Mouse (Mus musculus): ENCODE results near the gene Zfp385b. TPM values are rescaled to one million over a fixed set of nuclear protein-coding genes. Genes with fewer than 3 reads are reported as not detected.
A peak's percentile ranks its signal among the peaks of the same experiment; 100 is the strongest.

Zfp385b gene
- polyA plus RNA-seq, 1 experiment from 2014 or later: 9.1 TPM

GRCm38 (mm10) chr2:77526803-77527202, 292.6 kb downstream of the Zfp385b start:
- H3K4me3 ChIP-seq (replicated peaks; ENCODE audit: low read length): no peak overlapping the region
- no peak overlapping the region for H3K27ac ChIP-seq (ENCODE audit: low read length)
- no peaks in the 10 kb centered on the region for H3K36me3 ChIP-seq (ENCODE audit: control insufficient read depth, insufficient read depth)
- ATAC-seq: no peak
- 71% methylated on average over 4 of the region's 4 CpGs for WGBS
- no peak overlapping the region for H3K9ac ChIP-seq (replicated peaks; ENCODE audit: low read depth, low read length)
- H3K27me3 ChIP-seq (replicated peaks; ENCODE audit: control insufficient read depth, insufficient read depth, low read length): no peaks in the 10 kb centered on the region
- no peaks in the 10 kb centered on the region for H3K9me3 ChIP-seq (ENCODE audit: control insufficient read depth, low read length)
- H3K4me2 ChIP-seq (ENCODE audit: low read length): no peak overlapping the region
- no peaks in the 10 kb centered on the region for H3K4me1 ChIP-seq (replicated peaks; ENCODE audit: control insufficient read depth, insufficient read depth, low read length)

GRCm38 (mm10) chr2:77526301-77526700, 293.1 kb downstream of the Zfp385b start:
- H3K4me2 ChIP-seq (ENCODE audit: low read length): no peak overlapping the region
- ATAC-seq: no peak
- no peaks in the 10 kb centered on the region for H3K9me3 ChIP-seq (ENCODE audit: control insufficient read depth, low read length)
- 91% methylated on average over 5 of the region's 5 CpGs for WGBS
- H3K4me3 ChIP-seq (replicated peaks; ENCODE audit: low read length): no peak overlapping the region
- no peaks in the 10 kb centered on the region for H3K4me1 ChIP-seq (replicated peaks; ENCODE audit: control insufficient read depth, insufficient read depth, low read length)
- H3K9ac ChIP-seq (replicated peaks; ENCODE audit: low read depth, low read length): no peak overlapping the region
- no peak overlapping the region for H3K27ac ChIP-seq (ENCODE audit: low read length)
- no peaks in the 10 kb centered on the region for H3K36me3 ChIP-seq (ENCODE audit: control insufficient read depth, insufficient read depth)
- H3K27me3 ChIP-seq (replicated peaks; ENCODE audit: control insufficient read depth, insufficient read depth, low read length): no peaks in the 10 kb centered on the region

DNA sequence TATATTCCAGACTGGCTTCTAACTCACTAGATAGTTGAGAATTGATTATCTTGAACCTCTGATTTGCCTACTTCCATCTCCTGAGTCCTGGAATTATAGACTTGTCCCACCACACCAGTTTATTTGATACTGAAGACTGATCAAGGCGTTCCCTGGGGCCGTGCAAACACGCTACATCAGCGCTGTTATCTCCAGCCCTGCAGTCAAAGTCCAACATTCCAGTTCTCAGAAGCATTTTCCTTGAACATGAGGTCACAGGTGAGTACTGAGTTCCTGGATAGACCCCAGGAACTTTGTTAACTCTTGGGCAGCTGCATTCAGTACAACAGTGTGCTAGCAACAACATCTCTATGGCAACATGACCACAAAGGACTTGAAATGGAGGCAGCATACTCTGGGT, 297.2 kb downstream of the Zfp385b start:
- no peak overlapping the region for H3K4me3 ChIP-seq (replicated peaks; ENCODE audit: low read length)
- H3K9ac ChIP-seq (replicated peaks; ENCODE audit: low read depth, low read length): no peak overlapping the region
- H3K36me3 ChIP-seq (ENCODE audit: control insufficient read depth, insufficient read depth): no peaks in the 10 kb centered on the region
- no peaks in the 10 kb centered on the region for H3K9me3 ChIP-seq (ENCODE audit: control insufficient read depth, low read length)
- H3K27me3 ChIP-seq (replicated peaks; ENCODE audit: control insufficient read depth, insufficient read depth, low read length): no peaks in the 10 kb centered on the region
- H3K4me1 ChIP-seq (replicated peaks; ENCODE audit: control insufficient read depth, insufficient read depth, low read length): peaks cover 13% of the 10 kb centered on the region
- H3K4me2 ChIP-seq (ENCODE audit: low read length): no peak overlapping the region
- H3K27ac ChIP-seq (ENCODE audit: low read length): no peak overlapping the region
- WGBS: 72% methylated on average over 4 of the region's 4 CpGs
- ATAC-seq: no peak

GRCm38 (mm10) chr2:77519341-77519740, 300.1 kb downstream of the Zfp385b start:
- H3K27me3 ChIP-seq (replicated peaks; ENCODE audit: control insufficient read depth, insufficient read depth, low read length): no peaks in the 10 kb centered on the region
- peak; percentile 67 for ATAC-seq
- peaks cover 13% of the 10 kb centered on the region for H3K4me1 ChIP-seq (replicated peaks; ENCODE audit: control insufficient read depth, insufficient read depth, low read length)
- peak overlapping the region; percentile 38 for H3K9ac ChIP-seq (replicated peaks; ENCODE audit: low read depth, low read length)
- under 1% methylated on average over 14 of the region's 14 CpGs for WGBS
- peak overlapping the region; percentile 67 for H3K4me2 ChIP-seq (ENCODE audit: low read length)
- no peaks in the 10 kb centered on the region for H3K36me3 ChIP-seq (ENCODE audit: control insufficient read depth, insufficient read depth)
- no peak overlapping the region for H3K27ac ChIP-seq (ENCODE audit: low read length)
- peak overlapping the region; percentile 41 for H3K4me3 ChIP-seq (replicated peaks; ENCODE audit: low read length)
- no peaks in the 10 kb centered on the region for H3K9me3 ChIP-seq (ENCODE audit: control insufficient read depth, low read length)

- no peak overlapping the region for H3K27ac ChIP-seq (ENCODE audit: low read length)
- no peaks in the 10 kb centered on the region for H3K27me3 ChIP-seq (replicated peaks; ENCODE audit: control insufficient read depth, insufficient read depth, low read length)
- H3K4me2 ChIP-seq (ENCODE audit: low read length): peak overlapping the region; percentile 67
- peaks cover 13% of the 10 kb centered on the region for H3K4me1 ChIP-seq (replicated peaks; ENCODE audit: control insufficient read depth, insufficient read depth, low read length)
- H3K9ac ChIP-seq (replicated peaks; ENCODE audit: low read depth, low read length): no peak overlapping the region
- 6% methylated on average over 8 of the region's 8 CpGs for WGBS
- H3K9me3 ChIP-seq (ENCODE audit: control insufficient read depth, low read length): no peaks in the 10 kb centered on the region
- H3K4me3 ChIP-seq (replicated peaks; ENCODE audit: low read length): peak overlapping the region; percentile 41
- peak; percentile 46 for ATAC-seq
- H3K36me3 ChIP-seq (ENCODE audit: control insufficient read depth, insufficient read depth): no peaks in the 10 kb centered on the region
These were observed 300.7 kb downstream of the Zfp385b start for GRCm38 (mm10) chr2:77518693-77519092.

DNA sequence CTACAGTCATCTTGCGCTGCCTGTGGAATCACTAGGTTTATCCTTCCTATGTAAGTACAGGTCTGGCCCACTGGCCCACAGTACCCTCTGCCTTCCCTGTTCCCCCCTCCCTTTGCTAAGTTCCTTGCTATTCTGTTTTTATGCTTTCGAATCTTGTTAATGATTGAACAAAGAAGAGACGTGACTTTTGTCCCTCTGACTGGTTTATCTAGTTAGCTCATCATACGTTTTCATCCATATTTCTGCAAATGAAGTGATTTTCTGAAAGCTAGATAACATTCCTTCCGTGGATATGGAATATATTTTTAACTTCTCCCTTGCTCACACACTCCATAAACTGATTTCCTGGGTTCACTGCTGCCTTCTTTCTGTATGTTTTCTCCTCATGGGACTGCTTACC, 302.8 kb downstream of the Zfp385b start:
- no peaks in the 10 kb centered on the region for H3K36me3 ChIP-seq (ENCODE audit: control insufficient read depth, insufficient read depth)
- H3K4me2 ChIP-seq (ENCODE audit: low read length): no peak overlapping the region
- H3K4me1 ChIP-seq (replicated peaks; ENCODE audit: control insufficient read depth, insufficient read depth, low read length): peaks cover 13% of the 10 kb centered on the region
- 86% methylated on average over 5 of the region's 5 CpGs for WGBS
- no peaks in the 10 kb centered on the region for H3K27me3 ChIP-seq (replicated peaks; ENCODE audit: control insufficient read depth, insufficient read depth, low read length)
- ATAC-seq: no peak
- no peak overlapping the region for H3K4me3 ChIP-seq (replicated peaks; ENCODE audit: low read length)
- H3K9ac ChIP-seq (replicated peaks; ENCODE audit: low read depth, low read length): no peak overlapping the region
- H3K9me3 ChIP-seq (ENCODE audit: control insufficient read depth, low read length): no peaks in the 10 kb centered on the region
- H3K27ac ChIP-seq (ENCODE audit: low read length): no peak overlapping the region

DNA sequence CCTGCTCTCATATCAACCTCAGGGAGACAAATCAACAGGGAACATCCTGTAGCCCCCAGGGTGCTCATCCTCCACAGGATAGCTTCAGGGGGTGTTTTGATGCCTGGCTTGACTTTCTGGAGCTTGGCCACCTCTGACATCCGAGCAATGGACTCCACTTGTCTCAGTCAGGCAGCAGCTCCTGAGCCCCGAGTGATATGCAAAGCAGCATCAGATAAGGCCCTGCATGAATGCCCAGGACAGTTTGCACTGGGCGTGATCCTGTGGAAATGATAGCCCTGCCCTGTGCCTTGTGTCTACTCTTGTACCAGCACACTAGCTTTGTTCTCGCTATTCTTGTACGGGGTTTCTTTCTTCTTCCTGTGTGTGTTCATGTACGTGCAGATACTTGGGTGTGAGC, 303.8 kb downstream of the Zfp385b start:
- Histone ChIP-seq H3K27ac (ENCODE audit: low read length) (no peak overlapping the region), H3K4me2 (ENCODE audit: low read length) (no peak overlapping the region), H3K9me3 (ENCODE audit: control insufficient read depth, low read length) (no peaks in the 10 kb centered on the region), H3K4me3 (replicated peaks; ENCODE audit: low read length) (no peak overlapping the region), H3K4me1 (replicated peaks; ENCODE audit: control insufficient read depth, insufficient read depth, low read length) (peaks cover 13% of the 10 kb centered on the region), H3K9ac (replicated peaks; ENCODE audit: low read depth, low read length) (no peak overlapping the region), H3K27me3 (replicated peaks; ENCODE audit: control insufficient read depth, insufficient read depth, low read length) (no peaks in the 10 kb centered on the region), H3K36me3 (ENCODE audit: control insufficient read depth, insufficient read depth) (no peaks in the 10 kb centered on the region)
- 69% methylated on average over 6 of the region's 6 CpGs for WGBS
- ATAC-seq: no peak

DNA sequence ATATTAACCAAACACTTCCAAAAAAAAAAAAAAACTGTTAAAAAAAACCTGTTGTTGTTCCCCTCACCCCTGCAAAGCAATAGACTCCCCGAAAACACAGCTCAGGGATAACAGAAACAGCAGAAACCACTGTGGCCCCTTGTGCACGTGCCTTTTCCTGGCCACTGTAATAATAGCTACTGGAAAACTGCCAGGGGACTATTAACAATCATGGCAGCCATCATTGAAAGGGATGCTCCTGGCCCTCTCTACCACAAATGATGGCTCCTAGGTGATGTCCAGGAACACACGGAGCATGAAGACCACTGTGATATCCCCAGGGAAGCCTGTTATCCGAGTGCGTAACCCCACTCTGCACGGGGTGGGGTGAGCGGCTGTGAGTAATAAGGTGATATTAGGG, 304.4 kb downstream of the Zfp385b start:
- Histone ChIP-seq H3K4me2 (ENCODE audit: low read length) (no peak overlapping the region), H3K9ac (replicated peaks; ENCODE audit: low read depth, low read length) (no peak overlapping the region), H3K36me3 (ENCODE audit: control insufficient read depth, insufficient read depth) (no peaks in the 10 kb centered on the region), H3K27ac (ENCODE audit: low read length) (no peak overlapping the region), H3K27me3 (replicated peaks; ENCODE audit: control insufficient read depth, insufficient read depth, low read length) (no peaks in the 10 kb centered on the region), H3K4me3 (replicated peaks; ENCODE audit: low read length) (no peak overlapping the region), H3K4me1 (replicated peaks; ENCODE audit: control insufficient read depth, insufficient read depth, low read length) (peaks cover 11% of the 10 kb centered on the region), H3K9me3 (ENCODE audit: control insufficient read depth, low read length) (no peaks in the 10 kb centered on the region)
- 69% methylated on average over 7 of the region's 7 CpGs for WGBS
- ATAC-seq: no peak

DNA sequence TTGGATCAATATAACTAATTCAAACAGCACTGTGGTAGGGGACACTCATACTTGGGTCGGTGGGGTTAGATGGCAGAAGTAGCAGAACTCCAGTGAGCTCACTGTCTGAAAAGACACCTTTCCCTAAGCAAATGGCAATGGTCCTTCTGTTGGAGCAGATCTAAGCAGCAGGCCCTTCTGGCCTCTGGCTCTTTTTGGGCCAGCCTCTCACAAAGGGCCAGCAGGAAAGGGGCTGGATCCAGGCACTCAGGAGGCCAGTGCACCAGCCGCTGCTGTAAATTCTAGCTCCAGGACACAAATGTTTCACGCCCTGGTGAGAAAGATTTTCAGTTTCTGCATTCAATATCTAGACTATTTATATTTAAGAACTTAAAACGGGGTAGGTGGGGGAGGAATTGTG, 305.0 kb downstream of the Zfp385b start:
- no peaks in the 10 kb centered on the region for H3K9me3 ChIP-seq (ENCODE audit: control insufficient read depth, low read length)
- peaks cover 9% of the 10 kb centered on the region; the same call in 1 of the 2 replicates for H3K4me1 ChIP-seq (replicated peaks; ENCODE audit: control insufficient read depth, insufficient read depth, low read length)
- no peak overlapping the region for H3K4me2 ChIP-seq (ENCODE audit: low read length)
- no peaks in the 10 kb centered on the region for H3K27me3 ChIP-seq (replicated peaks; ENCODE audit: control insufficient read depth, insufficient read depth, low read length)
- ATAC-seq: no peak
- H3K4me3 ChIP-seq (replicated peaks; ENCODE audit: low read length): no peak overlapping the region
- no peak overlapping the region for H3K9ac ChIP-seq (replicated peaks; ENCODE audit: low read depth, low read length)
- WGBS: 63% methylated on average over 4 of the region's 4 CpGs
- no peak overlapping the region for H3K27ac ChIP-seq (ENCODE audit: low read length)
- no peaks in the 10 kb centered on the region for H3K36me3 ChIP-seq (ENCODE audit: control insufficient read depth, insufficient read depth)

DNA sequence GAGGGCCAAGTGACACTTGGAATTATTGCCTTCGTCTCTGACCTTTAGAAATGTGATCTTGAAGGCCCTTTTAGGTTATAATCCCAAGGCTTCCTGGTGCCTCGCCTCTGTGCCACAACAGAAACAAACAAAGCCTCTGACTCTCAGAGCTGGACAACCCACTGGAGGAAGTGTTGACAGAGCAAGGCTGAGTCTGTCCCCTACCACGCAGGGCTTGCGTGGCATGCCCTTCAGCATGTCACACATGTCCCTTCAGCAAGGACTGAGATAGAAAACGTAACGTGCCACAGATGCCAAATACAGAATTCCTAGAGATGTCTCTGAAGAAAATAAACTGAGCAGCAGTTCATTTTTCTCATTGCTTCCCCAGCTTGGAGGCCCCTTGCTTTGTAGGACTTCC, 310.7 kb downstream of the Zfp385b start:
- H3K9me3 ChIP-seq (ENCODE audit: control insufficient read depth, low read length): no peaks in the 10 kb centered on the region
- H3K27me3 ChIP-seq (replicated peaks; ENCODE audit: control insufficient read depth, insufficient read depth, low read length): no peaks in the 10 kb centered on the region
- H3K4me3 ChIP-seq (replicated peaks; ENCODE audit: low read length): no peak overlapping the region
- H3K27ac ChIP-seq (ENCODE audit: low read length): no peak overlapping the region
- H3K36me3 ChIP-seq (ENCODE audit: control insufficient read depth, insufficient read depth): no peaks in the 10 kb centered on the region
- H3K4me2 ChIP-seq (ENCODE audit: low read length): no peak overlapping the region
- no peak for ATAC-seq
- peaks cover 6% of the 10 kb centered on the region for H3K4me1 ChIP-seq (replicated peaks; ENCODE audit: control insufficient read depth, insufficient read depth, low read length)
- no peak overlapping the region for H3K9ac ChIP-seq (replicated peaks; ENCODE audit: low read depth, low read length)
- 84% methylated on average over 6 of the region's 6 CpGs for WGBS
